Mouse (Mus musculus) bone marrow macrophage, adult 2 months (primary cell): ENCODE measurements around the gene Catsper4.

Experiments
- CTCF ChIP-seq: IDR thresholded peaks from 2 replicates; pipeline ENCODE4 v1.5.1; 2012; ENCODE audit warnings: low read depth, mild to moderate bottlenecking, low read length, moderate library complexity
- POLR2A ChIP-seq: IDR thresholded peaks from 2 replicates; pipeline ENCODE4 v1.6.1; 2012; ENCODE audit warnings: mild to moderate bottlenecking, low read depth, low read length, borderline replicate concordance

GRCm38 (mm10) chr4:134172391-134172790 is 54.8 kb downstream of the Catsper4 start:
- no peak for TF ChIP-seq CTCF
- no peak for TF ChIP-seq POLR2A
